Mouse (Mus musculus) kidney, postnatal 4 days (tissue): Measurements from ENCODE around the gene Hpd.

Source experiments
- DNase-seq, 2 experiments: peaks; one replicate each; pipeline ENCODE4 v3.0.0; 2021; ENCODE audit warnings: mixed read lengths in 2 of 2

Gene Hpd

DNA sequence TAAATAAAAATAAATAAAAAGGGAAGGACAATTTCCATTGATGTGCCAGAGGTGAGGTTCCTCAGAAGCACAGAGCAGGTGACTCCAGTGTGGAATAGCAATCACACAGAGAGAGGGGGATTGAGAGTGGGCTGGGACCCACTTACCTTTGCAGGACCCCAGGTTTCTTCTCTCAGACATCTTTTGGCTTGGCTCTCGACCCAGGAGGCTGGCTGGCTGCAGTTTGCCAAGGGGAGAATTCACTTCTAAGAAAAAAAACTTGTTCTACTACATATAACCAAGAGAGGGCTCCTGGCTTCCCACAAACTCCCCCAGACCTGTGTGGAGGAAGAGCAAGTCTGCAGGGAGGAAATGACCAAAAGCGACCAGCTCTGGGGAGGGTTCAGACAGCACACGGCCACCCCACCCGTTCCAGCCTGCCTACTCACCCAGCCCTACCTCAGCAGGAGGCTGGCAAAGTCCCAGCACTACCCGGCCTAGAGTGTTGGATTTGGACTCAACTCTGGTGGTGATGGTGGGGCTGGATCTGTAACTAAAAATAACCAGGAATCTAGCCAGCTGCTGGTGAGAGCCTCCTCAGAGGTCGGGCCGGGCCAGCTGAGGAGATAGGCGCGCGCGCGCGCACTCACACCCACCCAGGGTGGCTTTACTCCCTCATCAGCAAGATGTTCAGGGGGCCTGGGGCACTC lies 48.2 kb downstream of the Hpd start:
- peak; percentile 53 to 67 for DNase-seq

DNA sequence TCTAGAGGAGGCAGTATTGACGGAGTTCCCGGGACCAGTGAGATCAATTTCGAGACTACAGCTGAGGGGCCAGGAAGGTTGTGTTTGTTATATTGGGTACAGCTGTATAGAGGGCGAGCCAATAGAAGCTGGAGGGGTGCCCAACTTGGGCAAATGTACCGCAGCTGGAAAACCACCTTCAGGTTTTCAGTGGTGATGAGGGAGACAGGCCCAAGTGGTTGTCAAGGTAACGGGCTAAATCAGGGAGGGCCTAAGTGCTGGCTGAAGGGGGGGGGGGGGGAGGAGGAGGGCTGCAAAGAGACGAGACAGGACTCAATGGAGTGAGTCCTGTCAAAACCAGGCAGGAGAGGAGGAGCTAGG lies 48.8 kb downstream of the Hpd start:
- no peak for DNase-seq

DNA sequence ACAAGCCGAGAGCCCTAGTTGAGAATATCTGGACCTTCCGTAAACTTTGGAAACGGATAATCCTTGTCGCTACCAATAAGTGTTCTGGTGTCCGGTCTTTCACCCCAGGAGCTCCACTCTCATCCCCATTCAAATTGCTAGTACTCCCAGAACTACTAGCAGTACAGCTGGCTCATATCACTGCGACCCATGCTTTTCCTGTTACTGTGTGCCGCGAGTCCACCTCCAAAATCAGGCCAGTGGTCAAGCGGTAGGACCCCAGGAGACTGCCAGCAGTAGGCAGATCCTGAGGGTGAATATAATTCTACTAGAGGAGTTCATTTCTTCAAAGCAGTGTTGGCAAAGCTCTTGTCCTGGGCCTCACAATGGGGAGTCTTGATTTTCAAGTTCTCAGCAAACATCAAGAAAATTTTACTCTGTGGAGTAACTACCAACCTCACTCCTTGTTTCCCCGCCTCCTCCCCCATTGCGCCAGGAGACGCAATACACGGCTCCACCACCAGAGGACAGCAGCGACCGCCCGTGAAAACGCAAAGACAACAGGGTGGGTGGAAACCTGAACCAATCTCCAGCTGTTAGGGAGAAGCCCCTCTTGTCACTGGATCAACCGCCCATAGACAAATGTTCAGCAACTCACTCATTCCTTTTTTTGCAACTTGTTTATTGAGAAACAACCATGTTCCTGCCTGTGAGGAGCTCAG lies 49.3 kb downstream of the Hpd start:
- peak; percentile 92 for DNase-seq

DNA sequence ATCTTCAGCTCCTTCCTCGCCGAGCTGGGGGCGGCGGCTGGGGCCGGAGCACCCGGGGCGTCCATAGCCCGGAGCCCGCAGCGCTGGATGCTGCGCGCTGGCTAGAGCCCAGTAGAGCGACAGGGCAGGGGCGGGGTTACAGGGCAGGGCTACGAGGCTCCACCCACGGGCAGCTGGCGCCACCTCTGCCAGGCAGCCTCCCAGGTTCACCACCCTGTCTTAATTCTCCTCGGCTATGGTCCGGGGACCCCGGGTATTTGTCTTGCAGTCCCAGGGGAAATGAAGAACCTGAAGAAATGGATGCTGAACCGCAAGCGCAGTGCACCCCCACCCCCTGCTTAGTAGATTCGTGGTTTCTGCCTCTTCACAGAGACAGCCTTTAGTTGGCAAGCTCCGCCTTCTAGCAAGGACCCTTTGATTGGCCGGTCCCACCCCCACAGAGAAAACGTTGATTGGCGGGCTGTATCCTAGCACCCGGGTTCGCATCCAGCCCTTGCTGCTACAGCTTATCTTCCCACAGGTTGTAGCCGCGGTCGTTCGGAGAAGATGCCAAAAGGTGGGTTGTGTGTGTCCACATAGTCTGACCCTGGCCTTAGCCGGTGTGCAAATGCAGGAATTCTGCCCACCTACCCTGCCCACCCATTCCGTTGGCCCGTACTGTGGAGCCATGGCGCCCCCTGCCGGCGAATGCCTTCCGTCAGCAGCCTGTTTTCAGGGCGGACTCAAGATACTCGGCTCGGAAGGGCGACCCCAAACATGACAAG lies 50.0 kb downstream of the Hpd start, which contains the start of gene Rhof:
Gene Rhof, minus strand, starts transcription at position 385 of the 764 bp plus-strand sequence.
- peak; percentile 90 to 92 for DNase-seq

DNA sequence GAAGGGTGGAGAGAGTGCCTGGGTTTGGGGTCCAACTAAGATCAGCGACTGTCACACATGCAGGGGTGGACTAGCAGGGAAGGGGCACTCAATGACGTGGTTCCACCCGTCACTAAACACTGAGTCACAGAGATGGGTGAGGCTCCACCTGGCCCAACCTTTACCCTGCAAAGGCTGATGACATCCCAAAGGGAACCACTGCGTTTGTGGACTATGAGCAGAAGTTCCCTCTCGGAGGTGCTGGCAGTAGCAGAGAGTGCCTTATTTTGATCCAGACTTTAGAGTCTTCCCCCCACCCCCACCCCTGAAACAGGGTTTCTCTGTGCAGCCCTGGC lies 51.7 kb downstream of the Hpd start:
- no peak for DNase-seq

DNA sequence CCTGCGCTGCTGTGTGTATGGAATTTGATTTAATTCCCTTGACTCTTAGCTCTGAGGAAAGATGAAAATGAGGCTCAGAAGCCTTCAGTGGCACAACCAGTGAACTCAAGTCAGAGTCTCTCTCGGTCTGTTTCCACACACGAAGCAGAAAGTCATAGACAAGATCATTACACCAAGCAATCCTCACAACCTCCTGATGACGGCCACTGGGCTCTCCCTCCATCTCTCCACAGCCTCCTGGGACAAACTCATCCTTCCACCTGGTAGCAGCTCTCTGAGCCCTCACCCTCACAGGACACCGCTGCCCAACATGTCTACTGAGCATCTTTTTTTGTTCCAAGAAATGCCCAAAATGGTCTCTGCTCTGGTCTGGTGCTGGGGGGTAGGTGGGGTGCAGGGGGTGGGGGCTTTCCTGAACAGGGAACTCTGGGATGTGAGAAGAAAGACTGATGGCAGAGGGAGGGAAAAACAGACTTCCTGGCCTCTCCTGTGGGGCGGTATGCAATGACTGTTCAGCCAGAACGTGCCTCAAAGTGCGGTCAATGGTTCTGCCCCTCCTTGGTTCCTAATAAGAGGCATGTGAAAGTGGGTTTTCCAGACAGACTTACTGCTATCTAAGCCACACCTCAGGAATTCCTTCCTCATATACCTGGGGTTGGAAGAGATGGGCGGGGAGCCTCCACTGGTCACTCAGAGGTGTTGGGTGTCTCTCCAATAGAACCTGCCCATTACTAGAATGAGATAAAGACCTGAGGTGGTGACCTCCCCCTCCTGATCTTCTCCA lies 52.3 kb downstream of the Hpd start:
- no peak for DNase-seq

DNA sequence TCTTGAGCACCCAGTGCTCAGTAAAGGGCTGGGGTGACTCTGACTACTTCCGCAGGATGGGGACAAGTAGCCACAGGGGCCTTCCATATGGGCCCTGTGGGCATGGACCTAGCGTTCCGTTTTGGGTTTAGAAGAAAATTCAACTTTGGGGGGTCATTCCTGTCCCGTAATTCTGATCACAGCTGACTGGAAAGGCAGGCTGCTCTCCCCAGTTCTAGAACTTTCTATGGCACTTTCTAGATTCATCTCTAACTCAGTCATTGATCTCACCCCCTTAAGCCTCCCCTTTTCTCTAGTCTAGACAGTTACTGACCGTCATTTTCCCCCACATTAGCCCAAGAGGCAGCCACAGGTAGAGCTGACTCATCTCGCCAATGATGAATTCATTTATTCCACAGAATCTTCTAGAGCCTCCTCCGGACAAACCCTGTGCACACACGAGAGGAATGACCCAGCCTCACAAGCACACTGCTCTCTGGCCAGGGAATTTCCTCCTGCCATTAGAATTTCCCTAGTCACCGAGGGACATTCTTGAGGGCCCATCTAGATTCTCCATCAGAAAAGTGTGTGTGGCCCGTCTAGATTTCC lies 53.3 kb downstream of the Hpd start:
- DNase-seq, result no peak

DNA sequence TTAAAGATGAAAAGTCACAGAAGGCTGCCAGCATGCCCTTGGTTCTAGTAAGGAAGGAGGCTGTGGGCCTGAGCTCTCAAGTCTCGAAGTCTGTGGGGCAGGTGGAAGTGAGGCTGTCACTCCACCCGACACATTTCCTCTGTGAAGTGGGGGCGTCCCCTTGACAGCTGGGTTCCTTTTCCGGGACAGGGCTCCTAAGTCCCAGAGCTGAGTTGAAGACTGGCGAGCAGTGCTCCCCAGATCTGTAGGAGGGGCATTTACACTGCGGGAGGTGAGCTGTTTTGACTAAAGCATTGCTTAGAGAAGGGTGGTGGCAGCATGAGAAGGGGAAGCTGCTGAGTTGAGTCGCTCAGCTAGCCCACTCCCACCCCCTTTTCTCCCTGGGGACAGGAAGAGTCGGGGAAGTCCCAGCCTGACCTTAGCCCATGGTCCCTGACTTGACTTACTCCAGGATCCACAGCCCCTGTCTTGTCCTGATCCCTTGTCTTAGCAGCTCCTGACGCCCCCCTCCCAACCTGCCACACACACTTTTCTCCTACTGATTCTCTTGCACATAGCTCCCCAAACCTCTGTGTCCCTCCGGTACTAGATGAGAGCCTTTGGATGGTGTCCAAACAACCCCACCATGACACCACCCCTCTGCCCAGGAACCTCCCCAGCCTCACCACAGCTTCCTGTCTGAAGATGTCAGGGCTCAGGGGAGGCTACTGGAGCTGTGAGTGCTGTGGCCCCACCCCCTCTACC lies 53.9 kb downstream of the Hpd start:
- DNase-seq, result peak in 1 of 2 experiments; percentile 31

DNA sequence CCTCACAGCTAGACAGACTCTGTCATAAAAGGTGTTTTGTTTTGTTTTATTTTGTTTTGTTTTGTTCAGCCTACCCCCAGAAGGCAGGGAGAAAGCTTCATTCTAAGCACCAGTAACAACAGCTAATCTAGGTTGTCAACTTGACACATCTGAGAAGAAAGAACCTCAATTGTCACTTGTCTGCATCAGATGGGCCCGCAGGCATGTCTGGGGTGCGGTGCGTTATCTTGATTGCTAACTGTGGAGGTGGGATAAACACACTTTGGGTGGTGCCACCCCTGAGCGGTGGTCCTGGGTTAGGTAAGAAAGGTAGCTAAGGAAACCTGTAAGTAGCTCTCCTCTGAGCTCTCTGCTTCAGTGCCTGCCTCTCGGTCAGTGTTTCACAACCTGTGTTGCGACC lies 55.5 kb downstream of the Hpd start:
- no peak for DNase-seq

DNA sequence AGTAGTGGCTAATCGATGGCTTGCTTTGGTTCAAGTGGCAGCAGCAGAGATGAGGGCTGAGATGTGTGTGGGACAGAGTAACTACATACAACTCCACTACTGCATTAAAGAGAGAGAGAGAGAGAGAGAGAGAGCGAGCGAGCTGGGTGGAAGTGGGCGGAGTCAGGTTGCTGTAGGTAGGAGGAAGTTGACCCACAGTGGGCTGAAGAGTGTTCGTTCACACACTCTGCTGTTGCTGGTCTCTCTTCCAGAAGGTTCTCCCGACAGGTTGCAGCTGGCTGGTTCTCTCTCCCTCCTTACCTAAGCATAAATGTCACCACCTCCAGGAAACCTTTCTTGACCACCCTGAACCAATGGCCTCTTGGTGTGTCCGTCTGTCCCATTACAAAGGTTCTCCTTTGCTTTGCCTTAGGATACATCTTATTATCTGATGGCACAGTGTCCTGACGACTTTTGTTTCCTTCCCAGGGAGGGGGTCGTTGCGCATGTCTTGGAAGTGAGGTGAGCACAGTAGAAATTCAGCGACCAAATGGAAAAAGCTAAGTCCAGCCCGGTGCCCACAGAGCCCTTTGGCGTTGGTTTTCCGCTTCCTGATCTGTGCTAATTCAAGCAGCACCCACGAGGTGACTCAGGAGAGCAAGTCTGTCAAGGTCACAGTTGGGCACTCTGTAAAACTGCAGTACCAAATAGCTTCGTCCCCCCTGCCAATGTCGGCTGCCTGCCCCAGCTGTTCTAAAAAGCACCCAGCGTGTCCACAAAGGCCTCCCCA lies 56.7 kb downstream of the Hpd start:
- DNase-seq, result no peak

DNA sequence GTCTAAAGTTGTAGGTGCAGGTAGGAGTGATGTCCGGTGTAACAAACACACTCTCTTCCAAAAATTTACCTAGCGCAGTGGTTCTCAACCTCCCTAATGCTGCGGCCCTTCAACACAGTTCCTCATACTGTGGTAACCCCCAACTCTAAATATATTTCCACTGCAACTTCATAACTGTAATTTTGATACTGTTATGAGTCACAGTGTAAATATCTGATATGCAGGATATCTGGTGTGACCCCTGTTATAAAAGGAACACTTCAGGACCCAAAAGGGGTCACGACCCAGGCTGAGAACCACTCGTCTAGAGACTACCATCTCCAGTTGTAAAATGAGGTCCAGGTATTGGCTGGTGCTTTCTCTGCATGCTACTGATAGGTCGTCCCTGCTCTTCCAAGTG lies 57.4 kb downstream of the Hpd start:
- DNase-seq, result no peak

DNA sequence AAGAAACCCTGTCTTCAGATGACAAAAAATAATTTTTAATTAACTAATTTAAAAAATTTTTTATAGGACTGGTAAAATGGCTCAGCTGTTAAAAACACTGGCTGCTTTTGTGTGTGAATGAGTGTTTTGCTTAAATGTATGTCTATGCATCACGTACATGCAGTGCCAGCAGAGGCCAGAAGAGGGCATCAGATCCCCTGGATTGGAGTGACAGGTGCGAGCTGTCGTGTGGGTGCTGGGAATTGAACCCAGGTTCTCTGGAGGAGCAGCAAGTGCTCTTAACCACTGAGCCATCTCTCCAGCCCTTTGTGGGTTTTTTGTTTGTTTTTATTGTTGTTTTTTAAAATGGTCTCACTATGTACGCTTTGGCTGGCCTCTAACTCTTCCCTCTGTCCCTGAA lies 60.3 kb downstream of the Hpd start:
- peak in 1 of 2 experiments; percentile 48 for DNase-seq
